Mouse (Mus musculus) layer of hippocampus, adult 9-11 months (tissue): ENCODE results near the gene Gpr132.

ENCODE experiments used
- DNase-seq: peaks from one replicate; pipeline ENCODE4 v3.0.0; 2022

Gene Gpr132

DNA sequence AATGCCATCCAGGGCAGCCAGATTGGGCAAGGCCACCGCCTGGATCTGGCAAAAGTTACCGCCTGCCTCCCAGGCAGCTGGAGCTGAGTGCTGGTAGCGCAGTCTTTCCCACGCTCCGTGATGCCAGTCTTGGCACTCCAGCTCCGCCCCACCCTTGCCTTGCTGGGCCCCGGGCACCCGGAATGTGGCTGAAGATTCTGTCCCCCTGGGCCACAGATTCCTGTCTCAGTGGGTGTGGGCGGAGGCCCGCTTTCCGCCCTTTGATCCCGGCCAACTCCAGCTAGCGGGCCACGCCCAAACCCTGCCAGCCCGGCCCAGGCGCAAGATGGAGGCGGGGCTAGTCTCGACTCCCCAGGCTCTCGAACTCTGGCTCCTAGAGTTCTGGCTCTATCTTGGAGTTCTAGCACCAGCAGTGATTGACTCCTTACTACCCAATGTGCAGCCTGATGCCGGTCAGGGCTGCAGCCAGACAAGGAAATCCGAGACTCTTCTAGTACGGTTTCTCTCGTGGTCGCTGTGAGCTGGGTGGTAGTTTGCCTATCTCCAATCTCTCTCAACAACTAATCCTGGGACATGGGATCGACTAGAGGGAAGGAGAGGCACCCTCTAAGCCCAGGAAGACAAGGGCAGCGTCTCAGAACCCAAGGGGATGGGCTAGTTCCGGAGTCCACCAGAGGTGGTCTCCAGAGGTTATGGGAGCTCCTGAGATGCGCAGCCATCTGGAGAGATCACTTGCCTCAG lies 8.5 kb upstream of the Gpr132 start:
- DNase-seq: no peak

DNA sequence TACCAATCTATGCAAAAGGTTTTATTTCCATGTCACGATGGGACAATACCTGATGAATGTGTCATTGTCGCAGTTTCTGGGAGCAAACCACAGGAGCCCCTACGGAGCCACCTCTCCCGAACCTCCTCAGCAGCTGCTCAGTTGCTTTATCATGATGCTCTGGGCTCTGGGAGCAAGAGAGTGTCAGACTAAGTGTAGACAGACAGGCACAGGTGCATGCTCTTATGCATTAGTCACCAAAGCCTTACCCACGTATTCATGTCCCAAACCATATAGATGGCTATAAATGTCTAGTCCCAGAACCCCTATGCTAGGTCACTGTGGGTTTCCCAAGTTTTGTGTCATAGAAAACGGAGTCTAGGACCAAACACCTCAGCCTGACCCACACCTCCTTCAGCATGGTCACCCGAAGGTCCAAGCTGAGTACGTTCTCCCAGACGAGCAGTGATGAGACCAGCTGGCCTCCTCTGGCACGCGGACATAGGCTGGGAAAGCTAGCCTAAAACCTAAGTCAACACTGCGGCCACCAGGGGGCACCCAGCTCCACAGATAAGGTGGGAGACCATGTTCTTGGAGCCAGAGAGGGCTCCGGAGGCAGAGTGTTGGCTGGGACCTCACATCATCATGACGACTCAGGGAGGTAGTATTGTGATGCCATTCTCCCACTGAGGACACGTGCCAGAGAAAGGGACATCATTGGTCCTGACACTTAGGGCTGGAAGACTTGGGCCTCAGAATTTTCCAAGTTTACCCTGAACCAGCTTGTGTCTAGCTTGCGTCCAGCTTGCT lies 7.4 kb upstream of the Gpr132 start:
- peak; percentile 86 for DNase-seq

DNA sequence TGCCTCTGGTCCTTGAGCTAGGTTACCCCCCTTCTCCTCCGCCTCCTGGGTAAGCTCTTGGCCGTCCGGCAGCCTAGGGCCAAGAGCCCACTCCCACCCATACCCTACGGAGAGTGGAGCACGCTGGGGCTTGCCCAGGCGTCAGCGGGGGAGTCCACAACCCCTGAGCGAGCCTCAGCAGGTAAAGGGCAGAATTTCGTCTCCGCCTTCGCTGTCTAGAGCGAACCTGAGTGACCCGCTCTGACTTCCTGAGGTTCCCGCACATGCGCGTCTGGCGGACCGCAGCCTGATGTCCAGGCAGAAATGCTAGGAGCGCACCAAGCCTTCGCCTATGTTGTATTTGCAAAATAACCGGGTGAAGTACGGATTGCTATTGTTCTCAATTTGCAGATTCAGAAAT lies 6.2 kb upstream of the Gpr132 start:
- no peak for DNase-seq

DNA sequence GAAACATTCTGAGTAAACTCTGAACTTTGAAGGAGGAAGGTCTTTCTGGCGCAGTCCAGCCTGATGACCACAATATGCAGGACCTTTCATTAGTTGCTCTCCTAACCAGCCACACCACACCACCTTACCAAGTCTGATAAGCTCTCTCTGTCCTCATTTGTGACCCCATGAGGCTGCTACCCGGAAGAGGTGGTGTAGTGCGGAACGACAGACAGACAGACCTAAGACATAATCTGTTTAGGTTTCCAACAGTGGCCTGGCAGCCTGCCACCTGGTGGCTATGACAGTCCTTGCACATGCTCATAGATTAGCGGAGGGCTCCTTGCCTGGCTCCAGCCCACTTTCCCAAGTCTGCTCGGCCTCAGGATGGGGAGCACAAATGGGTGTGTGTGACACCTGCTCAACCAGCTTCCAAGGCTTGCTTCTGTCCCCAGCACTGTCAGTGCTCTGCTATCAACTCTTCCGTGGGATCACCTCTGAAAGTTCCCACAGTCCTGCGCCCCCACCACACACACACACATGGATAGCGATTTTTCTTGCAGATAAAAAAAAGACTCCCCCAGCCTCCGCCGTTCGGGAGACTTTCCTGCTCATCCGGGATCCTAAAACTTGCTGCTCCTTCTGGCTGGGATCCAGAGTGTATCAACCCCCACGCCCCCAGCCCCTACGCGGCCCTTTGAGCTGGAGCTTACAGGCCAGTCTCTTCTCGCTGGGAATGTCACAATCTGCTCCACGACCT lies 5.6 kb upstream of the Gpr132 start:
- no peak for DNase-seq

DNA sequence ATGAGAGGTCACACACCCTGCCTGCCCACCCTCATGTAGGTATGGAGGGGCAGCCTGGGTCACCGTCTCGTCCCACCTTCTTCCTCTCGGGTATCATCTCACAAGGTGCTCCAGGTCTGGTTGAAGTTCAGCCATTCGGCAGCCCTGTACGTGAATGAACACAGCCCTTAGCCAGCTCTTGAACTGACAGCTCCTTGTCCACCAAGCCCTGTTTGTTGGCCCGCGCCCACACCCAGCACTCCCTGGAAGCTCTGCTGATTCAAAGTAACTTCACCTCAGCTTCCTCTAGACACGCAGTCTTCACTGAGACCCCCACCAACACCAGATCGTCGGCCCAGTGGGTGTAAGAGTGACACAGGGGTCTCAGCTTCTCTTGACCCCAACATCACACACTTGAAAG lies 5.0 kb upstream of the Gpr132 start:
- no peak for DNase-seq

DNA sequence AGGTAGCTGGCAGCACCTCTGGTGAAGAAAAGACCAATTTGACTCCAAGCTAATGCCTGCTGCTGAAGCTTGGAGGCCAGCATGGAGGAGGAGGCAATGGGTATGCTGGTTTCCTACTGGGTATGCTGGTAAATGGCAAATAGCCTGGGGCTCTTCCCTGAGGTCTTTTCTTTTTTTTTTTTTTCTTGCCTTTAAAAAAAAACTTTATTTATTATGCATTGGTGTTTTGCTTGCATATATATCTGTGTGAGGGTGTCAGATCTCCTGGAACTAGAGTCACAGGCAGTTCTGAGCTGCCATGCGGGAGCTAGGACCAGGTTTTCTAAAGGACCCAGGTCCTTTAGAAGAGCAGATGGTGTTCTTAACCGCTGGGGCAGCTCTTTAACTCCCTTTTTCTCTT lies 3.2 kb upstream of the Gpr132 start:
- DNase-seq: no peak

DNA sequence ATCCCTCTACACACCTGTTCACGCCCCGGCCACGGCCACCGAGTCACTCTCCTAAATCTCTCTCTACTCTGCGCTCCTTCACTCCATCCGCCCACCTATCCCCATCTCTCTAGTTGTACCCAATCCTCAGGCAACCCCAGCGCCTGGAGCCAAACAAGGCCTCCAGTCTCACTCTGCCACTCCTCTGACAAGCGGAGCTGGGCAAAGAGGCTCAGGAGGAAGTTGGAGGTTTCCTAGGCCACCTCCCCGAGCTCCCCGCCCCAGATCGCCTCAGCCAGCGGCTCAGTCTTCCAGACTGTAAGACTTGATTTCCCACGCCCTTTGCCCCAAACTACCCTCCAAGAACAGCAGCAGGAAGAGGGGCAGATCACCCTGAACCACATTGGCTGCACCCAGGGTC lies 2.7 kb upstream of the Gpr132 start:
- no peak for DNase-seq

DNA sequence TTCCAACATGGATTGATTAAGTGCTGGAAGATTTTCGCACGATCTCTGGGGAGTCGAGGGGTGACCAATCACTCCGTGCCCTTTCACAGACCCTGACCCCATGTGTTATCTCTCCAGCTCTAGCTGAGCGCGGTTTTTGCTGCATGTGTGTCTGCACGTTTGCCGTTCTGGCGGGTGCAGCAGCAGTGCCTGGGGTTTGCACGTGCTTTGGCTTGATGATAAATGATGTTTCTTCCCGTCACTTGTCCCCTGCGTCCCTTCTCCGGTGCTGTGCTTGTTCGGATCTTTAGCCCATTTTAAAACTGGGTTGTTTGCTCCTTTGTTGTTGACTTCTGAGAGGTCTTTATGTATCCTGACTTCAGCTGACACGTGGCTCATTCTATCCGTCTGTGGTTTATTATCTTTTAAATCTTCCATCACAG lies 1.8 kb upstream of the Gpr132 start:
- DNase-seq: no peak

DNA sequence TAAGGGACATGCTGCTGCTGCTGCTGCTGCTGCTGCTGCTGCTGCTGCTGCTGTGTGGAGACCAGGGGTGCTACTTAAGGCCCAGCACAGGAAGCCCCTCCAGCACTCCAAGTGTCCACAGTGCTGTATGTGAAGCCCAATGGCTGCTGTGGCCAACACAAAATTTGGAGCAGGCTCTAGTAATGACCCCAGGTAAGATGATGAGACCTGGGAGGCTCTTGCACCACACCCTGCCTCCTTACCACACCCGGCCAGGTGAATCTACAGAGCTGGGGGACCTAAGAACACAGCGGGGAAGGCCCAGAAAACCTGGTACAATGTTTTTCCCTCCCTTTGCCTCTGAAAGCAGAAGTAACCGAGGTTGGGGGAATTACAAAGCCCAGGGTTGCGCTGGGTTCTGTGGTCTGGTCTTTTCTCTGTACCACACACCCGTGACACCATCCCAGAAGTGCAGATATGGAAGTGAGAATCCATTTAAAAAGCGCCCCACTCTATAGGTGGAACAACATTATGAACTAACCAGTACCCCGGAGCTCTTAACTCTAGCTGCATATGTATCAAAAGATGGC lies 838 bp downstream of the Gpr132 start:
- DNase-seq: no peak

DNA sequence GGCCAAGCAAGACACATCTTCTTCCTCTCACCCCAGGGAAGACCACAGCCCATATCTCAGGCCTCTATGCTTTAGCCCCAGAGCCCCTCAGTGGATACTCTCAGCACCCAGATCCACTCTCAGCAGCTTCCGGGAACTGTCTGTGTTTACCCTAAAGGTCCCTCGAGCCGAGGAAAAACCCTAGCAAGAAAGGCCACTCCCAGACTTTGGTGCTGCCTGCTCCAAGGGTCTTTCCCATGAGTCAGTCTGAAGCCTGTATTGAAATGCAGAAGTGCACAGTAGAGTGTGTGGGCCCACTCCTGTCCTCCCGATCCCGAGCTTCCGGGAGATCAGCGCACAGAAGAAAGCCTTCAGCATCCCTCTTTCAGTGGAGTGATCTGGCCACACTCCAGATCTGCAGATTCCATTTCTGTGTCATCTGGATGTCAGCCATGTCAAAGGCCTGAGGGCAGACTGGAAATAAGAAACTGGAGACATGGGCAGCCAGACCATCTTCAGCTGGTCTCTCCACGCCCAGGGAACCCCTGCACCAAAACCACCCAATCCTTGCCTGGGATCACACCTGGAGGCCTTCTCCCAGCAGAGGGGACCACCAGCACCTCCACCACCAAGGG lies 1.5 kb downstream of the Gpr132 start:
- DNase-seq: no peak

DNA sequence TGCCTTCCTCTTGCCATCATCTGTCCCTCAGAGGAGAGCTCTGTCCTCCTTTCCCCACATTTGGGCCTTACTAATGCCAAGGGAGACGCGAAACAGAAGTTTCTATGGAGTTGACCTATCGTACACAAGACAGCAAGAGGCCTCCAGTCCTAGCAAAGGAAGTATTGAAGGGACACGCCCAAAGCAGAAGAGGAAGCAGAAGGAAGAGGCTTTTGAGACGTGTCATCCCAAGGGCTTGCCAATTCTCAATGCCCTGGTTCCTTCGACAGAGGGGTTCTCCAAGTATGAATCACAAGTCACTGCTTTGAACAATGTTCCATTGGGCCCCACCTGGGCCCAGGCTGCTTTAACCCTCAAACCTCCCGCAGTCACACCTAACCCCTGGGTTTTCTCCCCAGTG lies 3.2 kb downstream of the Gpr132 start:
- no peak for DNase-seq

DNA sequence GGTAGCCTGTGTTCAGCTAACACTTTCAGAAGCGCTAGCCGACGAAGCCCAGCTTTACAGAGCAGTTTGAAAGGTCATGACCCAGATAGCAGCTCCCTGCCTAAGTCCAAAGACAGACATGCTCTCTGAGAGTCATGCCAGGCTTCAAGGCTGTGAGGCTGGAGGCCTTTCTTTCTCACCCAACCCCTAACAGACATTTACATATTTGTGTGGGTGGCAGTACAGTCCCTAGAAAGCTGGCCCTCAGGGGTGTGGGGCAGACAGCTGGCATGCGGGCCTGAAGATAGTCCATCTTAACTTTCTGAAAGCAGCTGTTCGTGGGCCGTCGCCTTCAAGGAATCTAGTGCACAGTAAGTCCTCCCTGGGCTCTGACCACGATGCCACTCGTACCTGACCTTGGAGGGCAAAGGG lies 6.1 kb downstream of the Gpr132 start:
- no peak for DNase-seq

DNA sequence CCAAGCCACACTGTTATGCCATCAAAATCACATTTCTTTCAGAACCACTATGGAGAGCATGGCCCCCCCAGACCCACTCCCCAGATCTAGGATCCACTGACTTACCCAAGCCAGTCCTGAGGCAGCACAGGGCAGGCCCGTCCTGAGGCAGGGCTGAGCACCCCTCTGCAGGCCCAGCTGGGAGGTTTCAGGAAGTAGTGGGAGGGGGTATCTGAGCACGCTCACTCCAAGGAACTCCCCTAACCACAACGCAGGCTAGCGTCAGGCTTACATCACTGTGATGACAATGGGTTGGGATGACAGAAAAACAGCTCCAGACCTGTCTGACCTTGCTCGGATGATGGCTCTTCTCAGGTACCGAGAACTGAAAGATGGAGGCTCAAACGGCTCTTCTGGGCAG lies 7.3 kb downstream of the Gpr132 start:
- no peak for DNase-seq

DNA sequence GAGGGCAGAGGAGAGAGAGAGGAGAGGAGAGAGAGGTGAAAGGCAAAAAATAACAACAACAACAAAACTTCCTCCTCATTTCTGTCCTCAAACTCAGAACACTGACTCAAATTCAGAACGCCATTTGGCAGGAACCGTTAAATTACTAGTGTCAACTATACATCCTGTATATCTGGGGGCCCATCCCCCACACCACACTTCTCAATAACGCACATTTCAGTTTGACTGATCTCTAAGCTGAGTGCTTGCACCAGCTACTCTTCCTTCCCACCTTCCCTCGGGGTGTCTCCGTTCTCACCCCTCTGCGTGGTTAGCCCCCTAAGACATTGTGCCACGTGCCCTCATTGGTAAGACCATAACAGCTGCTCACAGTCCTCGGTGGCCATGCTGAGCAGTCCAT lies 8.1 kb downstream of the Gpr132 start:
- no peak for DNase-seq

DNA sequence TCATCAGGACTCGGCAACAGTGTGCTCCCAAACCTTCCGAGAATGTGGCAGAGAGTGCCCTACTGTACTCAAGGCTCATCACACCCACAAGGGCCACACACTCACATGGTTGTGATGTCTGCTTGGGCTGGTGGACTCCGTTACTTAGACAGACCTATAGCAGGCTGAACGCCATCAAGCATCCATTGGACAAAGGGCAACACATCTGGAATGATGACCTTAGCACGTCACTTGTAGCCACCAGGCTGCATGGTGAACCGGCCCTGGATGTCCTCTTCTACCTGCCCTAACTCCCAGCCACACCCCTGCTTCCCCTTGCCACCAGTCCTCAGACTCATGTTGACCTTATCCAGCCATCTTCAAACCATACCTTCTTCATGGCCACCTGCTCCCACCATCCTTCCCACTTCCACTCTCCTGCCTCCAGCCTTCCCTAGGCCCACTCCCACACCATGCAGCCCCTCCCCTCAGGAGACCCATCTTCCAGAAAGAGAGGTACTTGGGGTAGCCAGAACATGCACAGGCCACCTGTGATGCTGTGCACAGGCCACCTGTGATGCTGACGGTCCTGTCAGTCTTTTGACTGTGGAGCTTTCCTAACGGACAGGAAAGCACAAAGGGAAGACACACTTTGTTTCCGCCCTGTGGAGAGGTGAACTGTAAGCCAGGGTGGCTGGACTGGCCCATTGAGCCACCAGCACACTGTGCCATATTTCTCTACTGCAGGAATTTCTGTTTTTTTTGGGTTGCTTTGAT lies 9.3 kb downstream of the Gpr132 start:
- no peak for DNase-seq

DNA sequence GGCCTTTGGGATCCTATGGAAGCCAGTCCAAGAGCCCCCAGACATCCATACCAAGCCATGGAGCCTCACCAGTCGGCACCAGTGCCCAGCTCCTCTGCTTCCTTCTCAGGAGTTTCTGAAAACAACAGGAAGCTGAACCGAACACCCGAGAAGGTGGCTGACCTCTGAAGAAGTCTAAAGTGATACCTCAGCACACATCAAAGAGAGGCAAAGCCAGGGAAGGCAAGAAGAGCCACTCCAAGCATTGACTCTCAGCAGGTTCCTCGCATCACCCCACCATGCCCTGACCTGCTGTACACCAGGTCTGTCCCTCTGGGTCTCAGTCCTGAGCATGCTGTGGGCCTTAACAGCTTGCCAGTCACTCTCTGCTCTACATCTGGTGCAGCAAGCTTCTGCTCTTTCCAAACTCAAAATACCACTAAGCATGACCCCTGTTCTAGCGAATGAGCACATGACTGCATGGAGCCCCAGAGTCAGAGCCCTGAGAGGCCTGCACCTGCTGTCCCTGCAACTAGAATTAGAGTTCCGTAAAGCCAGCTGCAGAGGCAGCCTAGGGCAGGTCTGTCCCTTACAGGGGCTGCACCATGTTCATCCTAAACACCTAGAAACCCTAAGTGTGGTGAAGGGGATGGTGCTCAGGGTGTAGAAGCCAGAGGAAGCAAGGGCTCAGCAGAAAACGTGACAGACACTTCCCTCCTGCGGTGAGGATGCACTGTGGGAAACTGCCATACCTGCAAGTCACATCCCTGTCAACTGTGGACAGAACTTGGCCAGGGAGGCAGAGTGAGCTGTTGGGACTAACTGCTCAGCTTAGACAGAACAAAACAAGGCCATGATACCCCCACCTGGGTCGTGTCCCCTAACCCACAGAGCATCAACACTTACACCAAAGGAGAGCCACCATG lies 10.8 kb downstream of the Gpr132 start:
- DNase-seq: no peak

DNA sequence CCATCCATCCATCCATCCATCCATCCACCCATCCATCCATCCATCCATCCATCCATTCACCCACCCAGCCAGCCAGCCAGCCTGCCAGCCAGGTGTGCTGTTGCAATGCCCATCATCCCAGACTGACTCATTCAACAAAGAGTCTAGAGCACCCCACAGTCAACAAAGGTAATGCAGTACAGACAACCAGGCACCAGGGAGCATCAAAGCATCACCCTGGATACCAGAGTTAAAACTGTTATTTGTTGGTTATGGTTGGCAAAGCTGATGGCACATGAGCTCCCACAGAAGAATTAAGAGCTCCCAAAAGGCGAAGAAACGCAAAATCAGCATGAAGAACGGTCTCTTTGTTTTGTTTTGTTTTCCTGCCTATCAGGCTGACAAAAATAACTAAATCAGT lies 11.7 kb downstream of the Gpr132 start:
- no peak for DNase-seq

DNA sequence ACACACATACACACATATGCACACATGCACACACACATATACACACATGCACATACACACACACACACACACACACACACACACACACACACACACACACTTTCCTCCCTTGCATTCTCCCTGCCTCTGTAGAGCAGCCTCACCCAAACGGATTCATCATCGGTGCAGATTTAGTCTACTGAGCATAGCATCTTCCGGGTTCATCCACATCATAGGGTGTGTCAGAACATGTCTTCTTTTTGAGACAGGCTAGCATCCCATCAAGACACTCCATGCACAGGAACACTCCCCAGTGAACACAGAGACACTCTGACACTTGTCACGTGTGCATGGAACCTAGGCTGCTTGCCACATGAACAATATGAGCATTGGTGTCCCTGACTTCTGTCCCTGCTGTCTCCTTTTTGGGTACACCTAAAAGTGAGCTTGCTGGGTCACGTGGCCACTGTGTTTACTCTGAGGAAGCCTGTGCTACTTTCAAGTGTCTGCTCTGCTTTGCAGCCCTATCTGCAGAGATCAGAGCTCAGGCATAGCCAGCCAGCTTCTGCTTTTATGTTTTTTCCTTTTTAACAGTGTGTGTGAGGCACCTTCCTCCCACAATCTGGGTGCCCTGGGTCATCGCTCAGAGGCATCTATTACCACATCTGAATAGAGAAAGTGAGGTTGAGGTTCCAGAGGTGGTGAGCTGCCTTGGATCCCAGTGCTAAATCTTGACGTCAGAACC lies 13.3 kb downstream of the Gpr132 start:
- no peak for DNase-seq

DNA sequence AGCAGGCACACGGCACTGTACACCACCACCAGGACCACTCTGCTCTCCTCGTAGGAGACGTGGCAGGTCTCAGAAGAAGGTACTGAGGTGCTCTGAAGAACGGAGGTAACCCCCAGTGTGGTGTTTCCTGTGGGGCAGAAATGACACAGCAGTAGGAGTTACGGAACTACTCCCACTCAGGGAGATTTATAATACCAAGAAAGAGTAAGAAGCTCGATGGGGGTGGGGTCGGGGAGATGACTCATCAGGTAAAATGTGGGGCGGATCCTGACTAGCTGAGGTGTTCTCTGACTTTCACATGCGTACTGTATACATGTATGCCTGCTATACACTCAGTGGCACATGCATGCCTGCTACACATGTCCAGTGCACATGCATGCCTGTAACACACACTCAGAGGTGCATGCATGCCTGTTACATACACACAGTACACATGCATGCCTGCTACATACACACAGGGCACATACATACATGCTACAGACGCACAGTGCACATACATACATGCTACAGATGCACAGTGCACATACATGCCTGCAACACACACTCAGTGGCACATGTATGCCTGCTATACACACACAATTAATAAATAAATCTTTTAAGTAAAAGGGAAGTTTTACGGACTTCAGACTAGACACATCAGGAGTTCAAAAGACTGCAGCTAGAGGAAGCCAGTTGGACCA lies 14.8 kb downstream of the Gpr132 start:
- no peak for DNase-seq

DNA sequence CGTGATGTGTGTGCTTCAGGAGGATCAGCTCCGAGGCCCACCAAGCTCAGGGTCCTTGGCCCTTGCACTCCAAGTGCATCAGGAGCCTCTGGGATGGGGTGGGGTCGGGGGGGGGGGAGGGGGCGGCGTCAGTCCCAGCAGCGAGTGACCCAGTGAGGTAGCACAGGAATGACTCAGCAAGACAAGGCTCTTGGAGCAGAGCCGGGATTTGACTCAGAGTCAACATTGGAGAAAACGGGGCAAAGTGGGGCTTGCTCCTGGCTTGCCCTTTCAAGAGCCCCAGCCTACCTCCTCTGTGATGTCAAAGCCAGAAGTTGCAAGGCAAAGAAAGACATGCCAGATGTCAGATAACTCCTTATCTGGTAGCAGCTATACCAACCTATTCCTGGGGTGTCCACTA lies 16.9 kb downstream of the Gpr132 start:
- DNase-seq: no peak
